Mouse (Mus musculus) hindbrain, embryonic 13.5 days (tissue): ENCODE measurements around the gene Sec16b. TPM values are rescaled to one million over a fixed set of nuclear protein-coding genes. Genes with fewer than 3 reads are reported as not detected.

Source experiments
- ATAC-seq: fragments of 200-750 bp; cut with Nextera tagmentation; 2 replicates; pipeline ENCODE4 v1.8.0; 2017; ENCODE audit warnings: moderate TSS enrichment; ENCODE audit not compliant: low FRiP score
- H3K27ac ChIP-seq: fragments of 300-500 bp; sonication (generic); 2 replicates; pipeline ENCODE4 v1.5.1; 2015; ENCODE audit warnings: inconsistent platforms, mild to moderate bottlenecking, moderate library complexity
- H3K27me3 ChIP-seq: fragments of 300-500 bp; sonication (generic); 2 replicates; pipeline ENCODE4 v1.6.1; 2015; ENCODE audit warnings: mild to moderate bottlenecking, inconsistent platforms
- H3K36me3 ChIP-seq: fragments of 300-500 bp; sonication (generic); 2 replicates; pipeline ENCODE4 v1.6.1; 2015; ENCODE audit warnings: mild to moderate bottlenecking, inconsistent platforms
- H3K4me1 ChIP-seq: fragments of 300-500 bp; sonication (generic); replicated peaks from 2 replicates; pipeline ENCODE4 v1.6.1; 2015; ENCODE audit warnings: inconsistent platforms
- H3K4me2 ChIP-seq: fragments of 300-500 bp; sonication (generic); 2 replicates; pipeline ENCODE4 v1.6.1; 2015; ENCODE audit warnings: inconsistent platforms, mild to moderate bottlenecking, moderate library complexity
- H3K4me3 ChIP-seq: fragments of 300-500 bp; sonication (generic); 2 replicates; pipeline ENCODE4 v1.5.1; 2015; ENCODE audit warnings: mild to moderate bottlenecking, inconsistent platforms
- H3K9ac ChIP-seq: fragments of 300-500 bp; sonication (generic); 2 replicates; pipeline ENCODE4 v1.6.1; 2015; ENCODE audit warnings: mild to moderate bottlenecking, inconsistent platforms
- H3K9me3 ChIP-seq: fragments of 300-500 bp; sonication (generic); 2 replicates; pipeline ENCODE4 v1.6.1; 2016; ENCODE audit warnings: inconsistent platforms
- WGBS: fragments of 180-500 bp; shearing (Covaris S2); methylation state at CpG from one replicate; pipeline ENCODE4 v1.1.7; 2015; 5-methylcytosine and 5-hydroxymethylcytosine counted together
- polyA plus RNA-seq: library from polyadenylated mRNA; unstranded; fragments of >200 nt; fragmentation: Nextera tagmentation; extraction: Ambion mirVana; gene quantifications from 2 replicates; pipeline ENCODE4 v1.2.1, GENCODE M21; 2015

Sec16b gene
- polyA plus RNA-seq, 1 experiment from 2014 or later, result 0.31 TPM

GRCm38 (mm10) chr1:157516838-157517808 is 10.6 kb downstream of the Sec16b start:
- no peak overlapping the region for H3K4me3 ChIP-seq
- no peaks in the 10 kb centered on the region for H3K9me3 ChIP-seq
- peaks cover 14% of the 10 kb centered on the region for H3K4me1 ChIP-seq
- WGBS, result 90% methylated on average over 8 of the region's 8 CpGs
- H3K4me2 ChIP-seq, result no peak overlapping the region
- H3K27ac ChIP-seq, result no peak overlapping the region
- no peak for ATAC-seq
- H3K9ac ChIP-seq, result no peak overlapping the region
- H3K36me3 ChIP-seq, result no peaks in the 10 kb centered on the region
- 0 out of 2 replicates have a peak, but pooled peaks cover 6% of the 10 kb centered on the region for H3K27me3 ChIP-seq

GRCm38 (mm10) chr1:157518111-157518523 is 11.6 kb downstream of the Sec16b start:
- H3K27ac ChIP-seq, result no peak overlapping the region
- H3K9me3 ChIP-seq, result no peaks in the 10 kb centered on the region
- H3K36me3 ChIP-seq, result no peaks in the 10 kb centered on the region
- no peak overlapping the region for H3K4me2 ChIP-seq
- H3K4me3 ChIP-seq, result no peak overlapping the region
- H3K27me3 ChIP-seq, result 0 out of 2 replicates have a peak, but pooled peaks cover 6% of the 10 kb centered on the region
- no peak overlapping the region for H3K9ac ChIP-seq
- ATAC-seq, result 0 out of 2 replicates have a peak, but pooled peaks have one; percentile 52
- WGBS, result 45% methylated on average over 4 of the region's 4 CpGs
- H3K4me1 ChIP-seq, result peaks cover 14% of the 10 kb centered on the region

- H3K4me1 ChIP-seq, result peaks cover 14% of the 10 kb centered on the region
- 0 out of 2 replicates have a peak, but pooled peaks cover 6% of the 10 kb centered on the region for H3K27me3 ChIP-seq
- H3K9me3 ChIP-seq, result no peaks in the 10 kb centered on the region
- no peak overlapping the region for H3K9ac ChIP-seq
- H3K27ac ChIP-seq, result no peak overlapping the region
- H3K4me2 ChIP-seq, result no peak overlapping the region
- 55% methylated on average over 2 of the region's 2 CpGs for WGBS
- H3K36me3 ChIP-seq, result no peaks in the 10 kb centered on the region
- H3K4me3 ChIP-seq, result no peak overlapping the region
- no peak for ATAC-seq
Measured at GRCm38 (mm10) chr1:157519396-157519795, 12.9 kb downstream of the Sec16b start.

- no peak for ATAC-seq
- Histone ChIP-seq H3K4me2 (no peak overlapping the region), H3K4me3 (no peak overlapping the region), H3K27ac (no peak overlapping the region), H3K27me3 (0 out of 2 replicates have a peak, but pooled peaks cover 6% of the 10 kb centered on the region), H3K36me3 (no peaks in the 10 kb centered on the region), H3K9me3 (no peaks in the 10 kb centered on the region), H3K4me1 (peaks cover 14% of the 10 kb centered on the region), H3K9ac (no peak overlapping the region)
- 95% methylated on average over 5 of the region's 5 CpGs for WGBS
Measured at GRCm38 (mm10) chr1:157522322-157522721, 15.8 kb downstream of the Sec16b start.

GRCm38 (mm10) chr1:157524775-157525174 is 18.2 kb downstream of the Sec16b start:
- H3K4me1 ChIP-seq, result no peaks in the 10 kb centered on the region
- H3K27me3 ChIP-seq, result 0 out of 2 replicates have a peak, but pooled peaks cover 6% of the 10 kb centered on the region
- ATAC-seq, result no peak
- WGBS, result 93% methylated on average over 7 of the region's 7 CpGs
- H3K4me3 ChIP-seq, result no peak overlapping the region
- H3K4me2 ChIP-seq, result no peak overlapping the region
- no peaks in the 10 kb centered on the region for H3K36me3 ChIP-seq
- H3K27ac ChIP-seq, result no peak overlapping the region
- H3K9me3 ChIP-seq, result no peaks in the 10 kb centered on the region
- H3K9ac ChIP-seq, result no peak overlapping the region

- 86% methylated on average over 16 of the region's 16 CpGs for WGBS
Measured at GRCm38 (mm10) chr1:157525692-157526354, 19.3 kb downstream of the Sec16b start.

GRCm38 (mm10) chr1:157526625-157527024 is 20.1 kb downstream of the Sec16b start:
- H3K36me3 ChIP-seq, result no peaks in the 10 kb centered on the region
- no peaks in the 10 kb centered on the region for H3K27me3 ChIP-seq
- H3K4me3 ChIP-seq, result no peak overlapping the region
- H3K9me3 ChIP-seq, result no peaks in the 10 kb centered on the region
- no peak for ATAC-seq
- no peak overlapping the region for H3K9ac ChIP-seq
- H3K27ac ChIP-seq, result no peak overlapping the region
- 75% methylated on average over 5 of the region's 5 CpGs for WGBS
- H3K4me1 ChIP-seq, result no peaks in the 10 kb centered on the region
- H3K4me2 ChIP-seq, result no peak overlapping the region

More at GRCm38 (mm10) chr1:157525692-157526354, 19.3 kb downstream of the Sec16b start:
- H3K4me2 ChIP-seq, result no peak overlapping the region
- H3K4me1 ChIP-seq, result no peaks in the 10 kb centered on the region
- no peaks in the 10 kb centered on the region for H3K36me3 ChIP-seq
- no peak overlapping the region for H3K27ac ChIP-seq
- ATAC-seq, result no peak
- 0 out of 2 replicates have a peak, but pooled peaks cover 6% of the 10 kb centered on the region for H3K27me3 ChIP-seq
- no peak overlapping the region for H3K4me3 ChIP-seq
- no peak overlapping the region for H3K9ac ChIP-seq
- no peaks in the 10 kb centered on the region for H3K9me3 ChIP-seq

GRCm38 (mm10) chr1:157532826-157533460 is 26.4 kb downstream of the Sec16b start:
- no peak for ATAC-seq
- no peak overlapping the region for H3K4me2 ChIP-seq
- WGBS, result 56% methylated on average over 8 of the region's 8 CpGs
- H3K4me3 ChIP-seq, result no peak overlapping the region
- no peaks in the 10 kb centered on the region for H3K9me3 ChIP-seq
- H3K27ac ChIP-seq, result no peak overlapping the region
- H3K36me3 ChIP-seq, result no peaks in the 10 kb centered on the region
- peaks cover 4% of the 10 kb centered on the region; the same call in 1 of the 2 replicates for H3K4me1 ChIP-seq
- H3K9ac ChIP-seq, result no peak overlapping the region
- H3K27me3 ChIP-seq, result peaks cover 10% of the 10 kb centered on the region

GRCm38 (mm10) chr1:157535571-157535970 is 29.0 kb downstream of the Sec16b start:
- H3K27me3 ChIP-seq, result peaks cover 10% of the 10 kb centered on the region
- no peak overlapping the region for H3K9ac ChIP-seq
- H3K4me2 ChIP-seq, result no peak overlapping the region
- 88% methylated on average over 1 of the region's 1 CpGs for WGBS
- no peak for ATAC-seq
- H3K4me1 ChIP-seq, result peaks cover 4% of the 10 kb centered on the region; the same call in 1 of the 2 replicates
- no peak overlapping the region for H3K4me3 ChIP-seq
- no peak overlapping the region for H3K27ac ChIP-seq
- H3K9me3 ChIP-seq, result no peaks in the 10 kb centered on the region
- H3K36me3 ChIP-seq, result no peaks in the 10 kb centered on the region

GRCm38 (mm10) chr1:157536471-157536870 is 29.9 kb downstream of the Sec16b start:
- Histone ChIP-seq H3K4me3 (no peak overlapping the region), H3K36me3 (no peaks in the 10 kb centered on the region), H3K27ac (no peak overlapping the region), H3K9ac (no peak overlapping the region), H3K9me3 (no peaks in the 10 kb centered on the region), H3K4me2 (no peak overlapping the region), H3K4me1 (peaks cover 4% of the 10 kb centered on the region; the same call in 1 of the 2 replicates), H3K27me3 (peaks cover 10% of the 10 kb centered on the region)
- peak; percentile 66 for ATAC-seq
- 8% methylated on average over 6 of the region's 6 CpGs for WGBS

- Histone ChIP-seq H3K4me3 (no peak overlapping the region), H3K4me2 (no peak overlapping the region), H3K36me3 (no peaks in the 10 kb centered on the region), H3K9me3 (no peaks in the 10 kb centered on the region), H3K27me3 (peaks cover 10% of the 10 kb centered on the region), H3K9ac (no peak overlapping the region), H3K4me1 (peaks cover 4% of the 10 kb centered on the region; the same call in 1 of the 2 replicates), H3K27ac (no peak overlapping the region)
- no peak for ATAC-seq
- 86% methylated on average over 5 of the region's 5 CpGs for WGBS
Measured at GRCm38 (mm10) chr1:157537636-157538035, 31.1 kb downstream of the Sec16b start.

GRCm38 (mm10) chr1:157545056-157545455 is 38.5 kb downstream of the Sec16b start:
- Histone ChIP-seq H3K4me3 (no peak overlapping the region), H3K27ac (no peak overlapping the region), H3K36me3 (no peaks in the 10 kb centered on the region), H3K9ac (no peak overlapping the region), H3K27me3 (no peaks in the 10 kb centered on the region), H3K4me1 (no peaks in the 10 kb centered on the region), H3K9me3 (no peaks in the 10 kb centered on the region), H3K4me2 (no peak overlapping the region)
- 95% methylated on average over 8 of the region's 8 CpGs for WGBS
- no peak for ATAC-seq
